In genomic region chr11:86388821-86389480, GRCm38 (mm10) we compare ENCODE assay signal across 21 mouse cellular contexts. TPM values are rescaled to one million over a fixed set of nuclear protein-coding genes. Genes with fewer than 3 reads are reported as not detected.
A peak's percentile ranks its signal among the peaks of the same experiment; 100 is the strongest.
DNase-seq lines count a peak whose midpoint lies in the region; ATAC-seq and TF ChIP-seq lines count a peak whose summit lies in the region.
"Had no signal": no experiment of that assay in that cellular context is flagged by ENCODE, and none has a peak within 500 bp of the region (broad histone marks: within the 10 kb centered on the region; RNA-seq: fewer than 3 reads in every experiment).

No protein-coding gene starts in this region.

- no peak for TF ChIP-seq CTCF in intestine, postnatal 0 days (IDR thresholded peaks at IDR 0.05; ENCODE audit: low read depth)

- H3K27ac ChIP-seq in intestine, embryonic 16.5 days (ENCODE audit: low read length), result peak overlapping the region; percentile 30; the same call in 1 of the 2 replicates
- no peak overlapping the region for H3K27ac ChIP-seq in intestine, postnatal 0 days (ENCODE audit: low read depth, low read length)
- no peak overlapping the region for H3K27ac ChIP-seq in heart, embryonic 11.5 days (ENCODE audit: low read depth, low read length)
- H3K27ac ChIP-seq: embryonic facial prominence, embryonic 13.5 days; forebrain, embryonic 12.5 days; gastrocnemius, adult 2 months; heart, embryonic 13.5 days; hindbrain, embryonic 15.5 days had no signal

- H3K27me3 ChIP-seq in intestine, embryonic 16.5 days (replicated peaks; ENCODE audit: control insufficient read depth, insufficient read depth, low read length), result no peaks in the 10 kb centered on the region
- no peaks in the 10 kb centered on the region for H3K27me3 ChIP-seq in intestine, postnatal 0 days (replicated peaks; ENCODE audit: control insufficient read depth, insufficient read depth, low read length)
- no peaks in the 10 kb centered on the region for H3K27me3 ChIP-seq in heart, embryonic 11.5 days (ENCODE audit: control insufficient read depth, insufficient read depth, low read length)
- H3K27me3 ChIP-seq: embryonic facial prominence, embryonic 13.5 days; forebrain, embryonic 12.5 days; heart, embryonic 13.5 days; hindbrain, embryonic 15.5 days had no signal

- no peaks in the 10 kb centered on the region for H3K36me3 ChIP-seq in intestine, embryonic 16.5 days (ENCODE audit: control insufficient read depth, insufficient read depth, low read length)
- no peaks in the 10 kb centered on the region for H3K36me3 ChIP-seq in intestine, postnatal 0 days (ENCODE audit: control insufficient read depth, insufficient read depth)
- no peaks in the 10 kb centered on the region for H3K36me3 ChIP-seq in heart, embryonic 11.5 days (ENCODE audit: control insufficient read depth, insufficient read depth, low read length)
- H3K36me3 ChIP-seq: embryonic facial prominence, embryonic 13.5 days; forebrain, embryonic 12.5 days; heart, embryonic 13.5 days; hindbrain, embryonic 15.5 days had no signal

- WGBS in intestine, embryonic 16.5 days, result 74% methylated on average over 13 of the region's 13 CpGs
- 69% methylated on average over 13 of the region's 13 CpGs for WGBS in intestine, postnatal 0 days
- 68% methylated on average over 13 of the region's 13 CpGs for WGBS in heart, embryonic 11.5 days (ENCODE audit: insufficient replicate concordance)

- peaks cover 10% of the 10 kb centered on the region for H3K4me1 ChIP-seq in intestine, embryonic 16.5 days (ENCODE audit: control insufficient read depth, insufficient read depth, low read length)
- H3K4me1 ChIP-seq in intestine, postnatal 0 days (replicated peaks; ENCODE audit: control insufficient read depth, insufficient read depth, low read length), result peaks cover 8% of the 10 kb centered on the region; the same call in 1 of the 2 replicates
- H3K4me1 ChIP-seq in heart, embryonic 11.5 days (ENCODE audit: control insufficient read depth, insufficient read depth, low read length), result no peaks in the 10 kb centered on the region

- no peaks in the 10 kb centered on the region for H3K9me3 ChIP-seq in intestine, embryonic 16.5 days (ENCODE audit: control insufficient read depth, low read length)
- H3K9me3 ChIP-seq in intestine, postnatal 0 days (ENCODE audit: control insufficient read depth), result no peaks in the 10 kb centered on the region
- H3K9me3 ChIP-seq in heart, embryonic 11.5 days (replicated peaks; ENCODE audit: control insufficient read depth, low read length), result no peaks in the 10 kb centered on the region
- H3K9me3 ChIP-seq: embryonic facial prominence, embryonic 13.5 days; forebrain, embryonic 12.5 days; heart, embryonic 13.5 days; hindbrain, embryonic 15.5 days had no signal

- H3K4me2 ChIP-seq in intestine, embryonic 16.5 days (ENCODE audit: low read depth, low read length), result no peak overlapping the region
- no peak overlapping the region for H3K4me2 ChIP-seq in intestine, postnatal 0 days (replicated peaks; ENCODE audit: low read depth)
- no peak overlapping the region for H3K4me2 ChIP-seq in heart, embryonic 11.5 days
- H3K4me2 ChIP-seq: embryonic facial prominence, embryonic 13.5 days; forebrain, embryonic 12.5 days; heart, embryonic 13.5 days; hindbrain, embryonic 15.5 days had no signal

- DNase-seq in 3T3-L1 (ENCODE audit: low read depth, low spot score) (peak; percentile 55), MN1 (ENCODE audit: low spot score) (peak; percentile 44), adipocyte (ENCODE audit: low spot score) (no peak)
- DNase-seq in right cerebral cortex, postnatal 4 days, result no peak
- DNase-seq: adrenal gland, adult 8-10 months; adrenal gland, postnatal 36 days; cerebellum, adult 11 months; cerebellum, adult 9-10 months; cerebellum, postnatal 25 days; gastrocnemius, adult 2 months; gastrocnemius, postnatal 25 days; heart, postnatal 36 days had no signal

- H3K4me3 ChIP-seq in intestine, embryonic 16.5 days (ENCODE audit: low read length), result no peak overlapping the region
- H3K4me3 ChIP-seq in intestine, postnatal 0 days (ENCODE audit: low read depth, low read length), result no peak overlapping the region
- H3K4me3 ChIP-seq in heart, embryonic 11.5 days (ENCODE audit: low read depth, low read length), result no peak overlapping the region
- H3K4me3 ChIP-seq: embryonic facial prominence, embryonic 13.5 days; forebrain, embryonic 12.5 days; gastrocnemius, adult 2 months; heart, embryonic 13.5 days; hindbrain, embryonic 15.5 days had no signal

- no peak overlapping the region for H3K9ac ChIP-seq in intestine, embryonic 16.5 days (ENCODE audit: low read depth, low read length)
- H3K9ac ChIP-seq in intestine, postnatal 0 days (ENCODE audit: low read depth, low read length), result no peak overlapping the region
- H3K9ac ChIP-seq in heart, embryonic 11.5 days (ENCODE audit: low read depth, low read length), result no peak overlapping the region
- H3K9ac ChIP-seq: embryonic facial prominence, embryonic 13.5 days; forebrain, embryonic 12.5 days; heart, embryonic 13.5 days; hindbrain, embryonic 15.5 days had no signal

- no peak for ATAC-seq in intestine, embryonic 16.5 days
- ATAC-seq in intestine, postnatal 0 days, result no peak
- ATAC-seq in common myeloid progenitor, adult 5-6 weeks (replicated peaks; ENCODE audit: low read depth, poor library complexity, severe bottlenecking), result peak; percentile 56; the same call in 1 of the 2 replicates
- no peak for ATAC-seq in heart, embryonic 11.5 days (replicated peaks; ENCODE audit: insufficient number of reproducible peaks, low FRiP score, low TSS enrichment)
- ATAC-seq: forebrain, embryonic 16.5 days had no signal

RNA-seq across cellular contexts. Expression of gene Med13, which starts 31.5 kb away (rescaled TPM):
- 5.8 and 5.9 TPM in 2 replicates for polyA plus RNA-seq in intestine, embryonic 16.5 days (2015; fragmentation: Nextera tagmentation; extraction: Ambion mirVana)
- 6.1 and 6.4 TPM in 2 replicates for polyA plus RNA-seq in intestine, postnatal 0 days (2015; fragmentation: Nextera tagmentation; extraction: Ambion mirVana)
- 58.9 and 59.4 TPM in 2 replicates for total RNA-seq in common myeloid progenitor, adult 5-6 weeks (2017)
- 9.6 and 10.3 TPM in 2 replicates for polyA plus RNA-seq in heart, embryonic 11.5 days (2014; fragmentation: Nextera tagmentation; extraction: Ambion mirVana)

Comparison
In these comparisons a context has a peak if more than half of its experiments do, and no peak if none do; other contexts are left out.
1. DNase-seq: peak in 3T3-L1 (single experiment) and MN1 (single experiment); none in right cerebral cortex, postnatal 4 days (single experiment) and adipocyte (single experiment).